Mouse (Mus musculus): ENCODE data around the gene AW146154.
"Not testable (repeated sequence)": the region's sequence is repeated elsewhere in the genome, so short reads cannot be mapped to it uniquely, and the experiment has no call there.

The AW146154 gene

GRCm38 (mm10) chr7:41499389-41500049 is at the start of gene AW146154, which contains the start of gene Gm20449:
AW146154 (minus strand) TSS chr7:41499890.
Gm20449 (minus strand) TSS chr7:41499417.
- DNase-seq (ENCODE audit: low spot score): peak; percentile 86

- DNase-seq (ENCODE audit: low spot score): no peak
Measured at GRCm38 (mm10) chr7:41512672-41513071, 13.0 kb upstream of the AW146154 start.

- no peak for DNase-seq (ENCODE audit: low spot score)
Measured at GRCm38 (mm10) chr7:41512207-41512606, 12.5 kb upstream of the AW146154 start.

- no peak for DNase-seq (ENCODE audit: low spot score)
Measured at GRCm38 (mm10) chr7:41502402-41502801, 2.7 kb upstream of the AW146154 start.

DNA sequence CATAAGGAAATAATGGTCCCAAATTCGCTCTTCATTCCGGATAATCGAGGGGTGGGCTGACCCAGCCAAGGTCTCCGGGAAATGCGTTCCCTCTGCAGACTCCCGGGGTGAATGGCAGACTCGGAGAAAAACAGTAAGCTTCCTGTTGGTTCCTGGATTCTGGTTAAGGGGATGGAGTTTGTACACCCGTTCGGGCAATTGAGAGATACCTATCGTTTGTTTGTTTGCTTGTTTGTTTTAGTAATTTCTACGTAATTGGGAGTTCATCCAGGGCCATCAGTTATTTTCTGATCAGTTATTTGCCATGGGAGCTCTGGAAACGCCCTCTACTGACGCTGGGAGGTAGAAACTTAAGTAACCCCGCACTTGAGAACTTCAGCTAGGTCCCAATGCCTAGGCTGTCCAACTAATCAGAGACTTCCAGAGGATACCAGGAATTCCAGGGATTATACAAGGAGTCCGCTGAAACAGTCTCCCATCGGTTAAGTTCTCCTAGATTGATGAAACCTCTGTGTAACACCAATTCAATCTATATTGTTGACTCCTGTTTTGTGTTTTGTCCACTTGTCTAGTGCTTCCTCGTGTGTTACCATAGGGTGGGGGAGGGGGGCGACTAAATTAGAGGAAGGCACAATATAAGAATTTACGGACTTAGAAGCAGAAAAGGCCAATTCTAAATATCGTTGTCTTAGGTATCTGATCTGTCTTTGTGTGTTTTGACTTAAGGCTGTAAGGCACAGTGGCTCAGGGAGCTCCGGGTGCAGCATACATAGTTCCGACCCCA is 653 bp upstream of the AW146154 start:
- peak; percentile 51 for DNase-seq (ENCODE audit: low spot score)

- DNase-seq (ENCODE audit: low spot score): not testable (repeated sequence)
Measured at GRCm38 (mm10) chr7:41499018-41499388, 687 bp downstream of the AW146154 start.

GRCm38 (mm10) chr7:41498464-41498863 is 1.2 kb downstream of the AW146154 start:
- not testable (repeated sequence) for DNase-seq (ENCODE audit: low spot score)

GRCm38 (mm10) chr7:41497871-41498270 is 1.8 kb downstream of the AW146154 start:
- DNase-seq (ENCODE audit: low spot score): no peak

- peak; percentile 8 for DNase-seq (ENCODE audit: low spot score)
Measured at GRCm38 (mm10) chr7:41451864-41452263, 47.8 kb downstream of the AW146154 start.

DNA sequence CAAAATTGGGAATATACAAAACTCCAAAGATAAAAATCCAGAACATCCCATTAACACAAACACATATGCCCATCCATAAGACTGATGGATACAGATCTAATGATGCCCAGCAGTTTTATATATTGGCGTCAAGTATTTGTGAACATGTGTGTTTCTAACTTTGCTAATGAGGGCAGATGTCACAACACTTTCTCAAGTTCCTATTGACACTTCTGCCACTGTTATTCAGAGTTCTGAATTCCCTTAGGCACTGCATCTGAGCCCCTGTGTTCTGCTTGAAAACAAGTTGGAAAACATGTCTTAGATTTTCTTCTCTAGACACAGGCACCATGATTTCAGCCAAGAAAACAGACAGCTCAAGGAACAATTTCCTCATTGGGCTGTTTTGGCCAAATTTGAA is 51.1 kb downstream of the AW146154 start, which contains the start of gene Vmn2r57:
TSS of gene Vmn2r57 (minus strand) at position 101 of the 400 bp plus-strand sequence.
- not testable (repeated sequence) for DNase-seq (ENCODE audit: low spot score)
